Mouse (Mus musculus) lung, embryonic 14.5 days (tissue): Measurements from ENCODE around the gene Gsc. TPM values are rescaled to one million over a fixed set of nuclear protein-coding genes. Genes with fewer than 3 reads are reported as not detected.

Experiments used
- ATAC-seq: fragments of 200-750 bp; cut with Nextera tagmentation; 2 replicates; pipeline ENCODE4 v1.8.0; 2017; ENCODE audit warnings: mild to moderate bottlenecking, moderate TSS enrichment, moderate library complexity; ENCODE audit not compliant: insufficient read depth
- DNase-seq: peaks from one replicate; pipeline ENCODE4 v3.0.0-alpha.2; 2015
- H3K27ac ChIP-seq: fragments of 300-500 bp; sonication (generic); 2 replicates; pipeline ENCODE4 v1.5.1; 2014; ENCODE audit warnings: low read depth, mild to moderate bottlenecking, moderate library complexity
- H3K27me3 ChIP-seq: fragments of 300-500 bp; sonication (generic); 2 replicates; pipeline ENCODE4 v1.6.1; 2014; ENCODE audit warnings: low read length, control low read depth; ENCODE audit not compliant: insufficient read depth
- H3K36me3 ChIP-seq: fragments of 300-500 bp; sonication (generic); 2 replicates; pipeline ENCODE4 v1.6.1; 2014; ENCODE audit warnings: control low read depth; ENCODE audit not compliant: insufficient read depth
- H3K4me1 ChIP-seq: fragments of 300-500 bp; sonication (generic); 2 replicates; pipeline ENCODE4 v1.6.1; 2014; ENCODE audit warnings: antibody characterized with exemption, control low read depth; ENCODE audit not compliant: insufficient read depth
- H3K4me2 ChIP-seq: fragments of 300-500 bp; sonication (generic); 2 replicates; pipeline ENCODE4 v1.6.1; 2014; ENCODE audit warnings: mild to moderate bottlenecking
- H3K4me3 ChIP-seq: fragments of 300-500 bp; sonication (generic); 2 replicates; pipeline ENCODE4 v1.5.1; 2014; ENCODE audit warnings: low read depth, low read length
- H3K9ac ChIP-seq: fragments of 300-500 bp; sonication (generic); 2 replicates; pipeline ENCODE4 v1.6.1; 2014
- H3K9me3 ChIP-seq: fragments of 300-500 bp; sonication (generic); 2 replicates; pipeline ENCODE4 v1.6.1; 2016; ENCODE audit warnings: low read depth, low read length, control low read depth
- CTCF ChIP-seq: IDR thresholded peaks from 2 replicates; pipeline ENCODE4 v1.5.1; 2016; ENCODE audit warnings: antibody characterized with exemption, low read depth
- WGBS: fragments of 180-500 bp; shearing (Covaris S2); extraction: QIAGEN DNeasy Blood & Tissue Kit; methylation state at CpG from one replicate; pipeline ENCODE4 v1.1.7; 2014; 5-methylcytosine and 5-hydroxymethylcytosine counted together
- polyA plus RNA-seq: library from polyadenylated mRNA; unstranded; fragments of >200 nt; fragmentation: Nextera tagmentation; extraction: Ambion mirVana; gene quantifications from 2 replicates; pipeline ENCODE4 v1.2.1, GENCODE M21; 2014

Gene Gsc
- polyA plus RNA-seq, 1 experiment from 2014 or later, result not detected

- H3K36me3 ChIP-seq, result no peaks in the 10 kb centered on the region
- peak; percentile 8 for DNase-seq
- H3K27me3 ChIP-seq, result peaks cover 74% of the 10 kb centered on the region
- H3K9ac ChIP-seq, result no peak overlapping the region
- H3K9me3 ChIP-seq, result no peaks in the 10 kb centered on the region
- ATAC-seq, result no peak
- H3K4me2 ChIP-seq, result no peak overlapping the region
- no peak for TF ChIP-seq CTCF
- WGBS, result 5% methylated on average over 4 of the region's 4 CpGs
- H3K4me1 ChIP-seq, result no peaks in the 10 kb centered on the region
- H3K27ac ChIP-seq, result no peak overlapping the region
- no peak overlapping the region for H3K4me3 ChIP-seq
These were observed 5.1 kb upstream of the Gsc start for GRCm38 (mm10) chr12:104478193-104478592.

- no peaks in the 10 kb centered on the region for H3K36me3 ChIP-seq
- no peak overlapping the region for H3K27ac ChIP-seq
- DNase-seq (peak; percentile 14), ATAC-seq (no peak)
- peaks cover 81% of the 10 kb centered on the region for H3K27me3 ChIP-seq
- H3K4me2 ChIP-seq, result no peak overlapping the region
- H3K9ac ChIP-seq, result no peak overlapping the region
- 3% methylated on average over 7 of the region's 7 CpGs for WGBS
- no peak overlapping the region for H3K4me3 ChIP-seq
- no peaks in the 10 kb centered on the region for H3K9me3 ChIP-seq
- no peaks in the 10 kb centered on the region for H3K4me1 ChIP-seq
- no peak for TF ChIP-seq CTCF
These were observed 4.4 kb upstream of the Gsc start for GRCm38 (mm10) chr12:104477501-104477900.

- H3K9me3 ChIP-seq, result no peaks in the 10 kb centered on the region
- H3K4me3 ChIP-seq, result no peak overlapping the region
- no peak overlapping the region for H3K4me2 ChIP-seq
- no peak overlapping the region for H3K9ac ChIP-seq
- 2% methylated on average over 12 of the region's 12 CpGs for WGBS
- no peak for TF ChIP-seq CTCF
- ATAC-seq, result no peak
- H3K27ac ChIP-seq, result no peak overlapping the region
- no peaks in the 10 kb centered on the region for H3K4me1 ChIP-seq
- no peaks in the 10 kb centered on the region for H3K36me3 ChIP-seq
- H3K27me3 ChIP-seq, result peaks cover 85% of the 10 kb centered on the region
- DNase-seq, result peak; percentile 24
These were observed 3.9 kb upstream of the Gsc start for GRCm38 (mm10) chr12:104477066-104477465.

- TF ChIP-seq CTCF, result no peak
- no peak overlapping the region for H3K4me3 ChIP-seq
- no peak overlapping the region for H3K9ac ChIP-seq
- no peak overlapping the region for H3K4me2 ChIP-seq
- H3K27ac ChIP-seq, result no peak overlapping the region
- H3K4me1 ChIP-seq, result no peaks in the 10 kb centered on the region
- H3K36me3 ChIP-seq, result no peaks in the 10 kb centered on the region
- H3K27me3 ChIP-seq, result peaks cover 96% of the 10 kb centered on the region
- peak; percentile 23 for DNase-seq
- 2% methylated on average over 21 of the region's 21 CpGs for WGBS
- ATAC-seq, result no peak
- H3K9me3 ChIP-seq, result no peaks in the 10 kb centered on the region
These were observed 2.8 kb upstream of the Gsc start for GRCm38 (mm10) chr12:104475946-104476345.

GRCm38 (mm10) chr12:104474881-104475740, 2.0 kb upstream of the Gsc start:
- no peak overlapping the region for H3K4me3 ChIP-seq
- H3K4me1 ChIP-seq, result no peaks in the 10 kb centered on the region
- no peaks in the 10 kb centered on the region for H3K36me3 ChIP-seq
- H3K4me2 ChIP-seq, result no peak overlapping the region
- peaks cover 96% of the 10 kb centered on the region for H3K27me3 ChIP-seq
- no peak overlapping the region for H3K27ac ChIP-seq
- 3% methylated on average over 22 of the region's 22 CpGs for WGBS
- ATAC-seq (no peak), DNase-seq (peak; percentile 17)
- no peaks in the 10 kb centered on the region for H3K9me3 ChIP-seq
- no peak for TF ChIP-seq CTCF
- no peak overlapping the region for H3K9ac ChIP-seq

- Histone ChIP-seq H3K27me3 (peaks cover 93% of the 10 kb centered on the region), H3K4me3 (no peak overlapping the region), H3K4me2 (peak overlapping the region; percentile 29; the same call in 1 of the 2 replicates), H3K4me1 (no peaks in the 10 kb centered on the region), H3K9ac (no peak overlapping the region), H3K36me3 (no peaks in the 10 kb centered on the region), H3K9me3 (no peaks in the 10 kb centered on the region), H3K27ac (no peak overlapping the region)
- DNase-seq (peak; percentile 23), ATAC-seq (no peak)
- TF ChIP-seq CTCF, result no peak
- WGBS, result 3% methylated on average over 42 of the region's 42 CpGs
These were observed 1.2 kb upstream of the Gsc start for GRCm38 (mm10) chr12:104474191-104474871.

- Histone ChIP-seq H3K9me3 (no peaks in the 10 kb centered on the region), H3K27me3 (peaks cover 87% of the 10 kb centered on the region), H3K4me2 (peak overlapping the region; percentile 93), H3K36me3 (no peaks in the 10 kb centered on the region), H3K9ac (no peak overlapping the region), H3K27ac (no peak overlapping the region), H3K4me1 (no peaks in the 10 kb centered on the region), H3K4me3 (peak overlapping the region; percentile 57)
- TF ChIP-seq CTCF, result no peak
- no peak for ATAC-seq
- 0% methylated on average over 17 of the region's 18 CpGs for WGBS
- DNase-seq, result peak; percentile 9
These were observed 362 bp upstream of the Gsc start for GRCm38 (mm10) chr12:104473492-104473891.
